Mouse (Mus musculus) cerebellum, adult 9-10 months (tissue): ENCODE measurements around the gene Rest.

ENCODE experiments used
- DNase-seq: peaks from one replicate; pipeline ENCODE4 v3.0.0; 2022

Rest gene

GRCm38 (mm10) chr5:77309924-77310772, 44.9 kb downstream of the Rest start, which contains the start of the genes Noa1 and Polr2b:
Gene Noa1, minus strand, starts transcription at chr5:77310084.
Gene Polr2b, plus strand, starts transcription at chr5:77310147.
- DNase-seq = peak; percentile 98

- no peak for DNase-seq
These were observed 48.9 kb downstream of the Rest start for GRCm38 (mm10) chr5:77314206-77314605.

GRCm38 (mm10) chr5:77314986-77315385, 49.7 kb downstream of the Rest start:
- no peak for DNase-seq

GRCm38 (mm10) chr5:77324936-77325335, 59.6 kb downstream of the Rest start:
- DNase-seq = no peak

GRCm38 (mm10) chr5:77330154-77330553, 64.9 kb downstream of the Rest start:
- no peak for DNase-seq
